Mouse (Mus musculus) CH12.LX (cell line): ENCODE data around the gene Cwc25.

ENCODE experiments used
- CTCF ChIP-seq, 2 experiments: IDR thresholded peaks in 1 of 2; conservative IDR thresholded peaks in 1 of 2; 2 replicates each; pipeline ENCODE4 v1.5.1; 2011 to 2012; ENCODE audit warnings: low read depth in 2 of 2, low read length in 2 of 2, improper control_type of control experiment in 1 of 2, inconsistent platforms in 1 of 2, mild to moderate bottlenecking in 1 of 2, moderate library complexity in 1 of 2
- EP300 ChIP-seq: IDR thresholded peaks from 2 replicates; pipeline ENCODE4 v1.6.1; 2011; ENCODE audit warnings: low read length, improper control_type of control experiment
- HCFC1 ChIP-seq: IDR thresholded peaks from 2 replicates; pipeline ENCODE4 v1.6.1; 2012; ENCODE audit warnings: low read depth, mild to moderate bottlenecking, inconsistent platforms, low read length, improper control_type of control experiment
- KAT2A ChIP-seq: IDR thresholded peaks from 2 replicates; pipeline ENCODE4 v1.6.1; 2012; ENCODE audit warnings: low read length, improper control_type of control experiment, inconsistent platforms; ENCODE audit not compliant: insufficient replicate concordance
- MAX ChIP-seq: IDR thresholded peaks from 2 replicates; pipeline ENCODE4 v1.6.1; 2011; ENCODE audit warnings: low read length, improper control_type of control experiment
- MEF2A ChIP-seq: IDR thresholded peaks from 2 replicates; pipeline ENCODE4 v1.6.1; 2014; ENCODE audit warnings: low read depth, mild to moderate bottlenecking, inconsistent platforms, low read length, improper control_type of control experiment, borderline replicate concordance
- MXI1 ChIP-seq: IDR thresholded peaks from 2 replicates; pipeline ENCODE4 v1.6.1; 2011; ENCODE audit warnings: mild to moderate bottlenecking, low read depth, low read length, improper control_type of control experiment
- POLR2A ChIP-seq: IDR thresholded peaks from 2 replicates; pipeline ENCODE4 v1.6.1; 2011; ENCODE audit warnings: low read depth, mild to moderate bottlenecking, improper control_type of control experiment, low read length
- SIN3A ChIP-seq: IDR thresholded peaks from 2 replicates; pipeline ENCODE4 v1.6.1; 2012; ENCODE audit warnings: low read length, improper control_type of control experiment, inconsistent platforms

DNA sequence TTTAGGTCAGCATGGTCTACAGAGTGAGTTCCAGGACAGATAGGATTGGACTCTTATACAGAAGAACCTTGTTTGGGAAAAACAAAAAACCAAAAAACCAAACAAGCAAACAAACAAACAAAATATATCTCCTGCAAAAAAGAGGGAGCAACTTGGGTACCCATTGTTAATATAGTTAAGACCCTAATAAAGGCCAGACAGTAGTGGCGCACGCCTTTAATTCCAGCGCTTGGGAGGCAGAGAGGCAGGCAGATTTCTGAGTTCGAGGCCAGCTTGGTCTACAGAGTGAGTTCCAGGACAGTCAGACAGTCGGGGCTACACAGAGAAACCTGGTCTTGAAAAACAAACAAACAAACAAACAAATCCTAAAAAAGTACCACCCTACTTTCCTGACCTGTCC lies 23.4 kb upstream of the Cwc25 start:
- TF ChIP-seq HCFC1: no peak
- TF ChIP-seq KAT2A: no peak
- TF ChIP-seq POLR2A: no peak
- no peak for TF ChIP-seq SIN3A
- no peak for TF ChIP-seq MEF2A
- TF ChIP-seq CTCF (conservative IDR thresholded peaks at IDR 0.05 in 1 of 2, IDR thresholded peaks at IDR 0.05 in 1 of 2; ENCODE audit: low read depth in 2 of 2, low read length in 2 of 2): no peak
- no peak for TF ChIP-seq EP300
- TF ChIP-seq MAX: no peak
- no peak for TF ChIP-seq MXI1
